In the genomic region with DNA sequence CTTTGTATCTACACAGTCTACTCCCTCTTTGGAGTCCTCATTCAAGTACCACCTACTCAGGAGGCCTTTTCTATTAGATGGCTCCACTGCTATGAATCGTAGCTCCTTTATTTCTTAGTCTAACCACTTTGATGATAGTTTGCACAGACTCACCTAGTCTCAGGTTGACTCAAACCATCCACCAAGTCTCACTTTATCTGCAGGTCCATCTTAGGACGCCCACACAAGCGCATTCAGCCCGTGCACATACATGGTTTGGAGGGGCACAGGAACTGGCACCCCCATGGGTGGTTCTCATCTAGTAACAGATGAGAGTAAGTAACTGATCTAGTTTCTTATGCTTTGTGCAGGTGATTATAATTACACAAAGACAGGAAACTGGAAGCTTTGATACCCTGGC, we compare ENCODE assay signal across 23 mouse cellular contexts. TPM values are rescaled to one million over a fixed set of nuclear protein-coding genes. Genes with fewer than 3 reads are reported as not detected.
"Had no signal": no experiment of that assay in that cellular context is flagged by ENCODE, and none has a peak within 500 bp of the region (broad histone marks: within the 10 kb centered on the region; RNA-seq: fewer than 3 reads in every experiment).

No protein-coding gene starts in this region.

- H3K27ac ChIP-seq: lung, embryonic 15.5 days; macrophage; midbrain, embryonic 13.5 days; midbrain, embryonic 15.5 days; neural tube, embryonic 12.5 days; stomach, embryonic 15.5 days; stomach, postnatal 0 days had no signal

- H3K4me1 ChIP-seq: lung, embryonic 15.5 days; megakaryocyte, embryonic 14.5 days; midbrain, embryonic 13.5 days; midbrain, embryonic 15.5 days; neural tube, embryonic 12.5 days; stomach, embryonic 15.5 days had no signal

- DNase-seq: lung, adult 2 months; lung, postnatal 14 days; lung, postnatal 36 days; right cerebral cortex, postnatal 14 days; thymus, postnatal 14 days; thymus, postnatal 36 days had no signal

- H3K36me3 ChIP-seq: lung, embryonic 15.5 days; midbrain, embryonic 13.5 days; midbrain, embryonic 15.5 days; neural tube, embryonic 12.5 days; stomach, embryonic 15.5 days had no signal

- H3K4me3 ChIP-seq: lung, embryonic 15.5 days; midbrain, embryonic 13.5 days; midbrain, embryonic 15.5 days; neural tube, embryonic 12.5 days; stomach, embryonic 15.5 days had no signal

- H3K9me3 ChIP-seq: lung, embryonic 15.5 days; midbrain, embryonic 13.5 days; midbrain, embryonic 15.5 days; neural tube, embryonic 12.5 days; stomach, embryonic 15.5 days had no signal

- H3K27me3 ChIP-seq: lung, embryonic 15.5 days; megakaryocyte, embryonic 14.5 days; midbrain, embryonic 13.5 days; midbrain, embryonic 15.5 days; neural tube, embryonic 12.5 days; stomach, embryonic 15.5 days had no signal

- H3K9ac ChIP-seq: lung, embryonic 15.5 days; midbrain, embryonic 13.5 days; midbrain, embryonic 15.5 days; neural tube, embryonic 12.5 days; stomach, embryonic 15.5 days had no signal

- H3K4me2 ChIP-seq: lung, embryonic 15.5 days; midbrain, embryonic 11.5 days; midbrain, embryonic 13.5 days; midbrain, embryonic 15.5 days; neural tube, embryonic 12.5 days; stomach, embryonic 15.5 days had no signal

- ATAC-seq: midbrain, embryonic 13.5 days; midbrain, embryonic 15.5 days had no signal

RNA-seq across cellular contexts. Expression of a gene that starts 34.8 kb away (rescaled TPM):
- total RNA-seq: megakaryocyte progenitor cell, adult 5-6 weeks; midbrain, postnatal 0 days; monocyte, adult 5-6 weeks; neutrophil, adult 5-6 weeks had no signal
- polyA plus RNA-seq: lung, adult 2 months; lung, embryonic 15.5 days; lung, postnatal 0 days; macrophage; midbrain, embryonic 11.5 days; midbrain, embryonic 13.5 days; midbrain, embryonic 15.5 days; midbrain, postnatal 0 days; neural tube, embryonic 12.5 days; neural tube, embryonic 14.5 days; spleen, adult 2 months; stomach, embryonic 15.5 days; stomach, postnatal 0 days; thymus, postnatal 0 days had no signal
